Mouse (Mus musculus) megakaryocyte, embryonic 14.5 days (primary cell): ENCODE data around the gene Rpl21.

Experiments
- FLI1 ChIP-seq: IDR thresholded peaks from 2 replicates; pipeline ENCODE4 v1.6.1; 2012; ENCODE audit warnings: low read length, inconsistent platforms, mixed read lengths
- GATA1 ChIP-seq: IDR thresholded peaks from 3 replicates; pipeline ENCODE4 v1.6.1; 2012; ENCODE audit warnings: mixed read lengths, low read length, inconsistent platforms, borderline replicate concordance

DNA sequence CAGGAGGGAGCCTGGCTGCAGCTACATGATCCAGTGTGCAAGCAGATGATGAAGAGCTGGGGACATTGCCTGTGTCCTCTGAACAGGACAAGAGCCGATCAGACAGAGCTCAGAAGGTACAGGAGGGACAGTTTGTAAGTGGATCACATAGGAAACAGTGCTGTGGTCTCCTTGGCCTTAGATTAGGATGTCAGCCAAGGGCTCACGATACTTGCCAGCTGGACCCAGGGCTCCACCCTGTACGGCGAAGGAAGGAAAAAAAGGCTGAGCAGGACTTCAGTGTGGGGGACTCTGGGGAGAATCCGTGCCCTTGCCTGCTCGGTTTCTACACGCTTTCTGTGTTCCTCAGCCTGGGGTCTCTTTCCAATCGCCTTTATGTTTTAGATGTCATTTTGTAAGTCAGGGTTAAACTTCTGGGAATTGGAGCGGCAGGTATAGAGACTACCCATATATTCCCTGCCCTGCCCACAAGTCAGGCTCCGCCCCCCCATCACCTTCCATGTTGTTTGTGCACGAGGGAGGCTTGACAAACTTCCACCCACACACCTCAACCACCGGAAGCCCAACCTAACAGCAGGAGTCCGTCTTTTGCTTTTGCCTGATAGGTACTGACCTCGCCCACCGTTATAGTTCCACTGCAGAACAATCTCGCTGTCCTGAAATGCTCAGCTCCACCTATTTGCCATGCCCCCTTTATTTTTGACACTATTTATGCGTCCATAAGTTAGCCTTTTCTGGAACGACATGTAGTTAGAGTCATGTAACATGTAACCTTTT, 27.7 kb downstream of the Rpl21 start:
- no peak for TF ChIP-seq FLI1
- TF ChIP-seq GATA1, result no peak
